Mouse (Mus musculus) bone marrow, adult 2 months (tissue): ENCODE results near the gene Phlpp2. TPM values are rescaled to one million over a fixed set of nuclear protein-coding genes. Genes with fewer than 3 reads are reported as not detected.

ENCODE experiments used
- H3K27ac ChIP-seq: fragments of 200-500 bp; 2 replicates; pipeline ENCODE4 v1.5.1; 2012; ENCODE audit warnings: low read depth, mild to moderate bottlenecking, control low read depth, inconsistent platforms, low read length; ENCODE audit not compliant: control insufficient read depth, poor library complexity, insufficient read depth
- H3K4me1 ChIP-seq: fragments of 200-500 bp; 2 replicates; pipeline ENCODE4 v1.6.1; 2011; ENCODE audit warnings: low read length; ENCODE audit not compliant: control insufficient read depth, insufficient read depth
- H3K4me3 ChIP-seq: fragments of 200-500 bp; replicated peaks from 2 replicates; pipeline ENCODE3; 2011; ENCODE audit warnings: mild to moderate bottlenecking, low read depth, low read length, control low read depth; ENCODE audit not compliant: control insufficient read depth
- CTCF ChIP-seq: fragments of 200-500 bp; IDR thresholded peaks from 2 replicates; pipeline ENCODE4 v1.5.1; 2011; ENCODE audit warnings: low read length, control low read depth; ENCODE audit not compliant: control insufficient read depth, insufficient read depth
- POLR2A ChIP-seq: fragments of 200-500 bp; IDR thresholded peaks from 2 replicates; pipeline ENCODE4 v1.6.1; 2011; ENCODE audit warnings: low read depth, mild to moderate bottlenecking, control low read depth, low read length, borderline replicate concordance; ENCODE audit not compliant: control insufficient read depth
- WGBS: fragments of 180-500 bp; shearing (Covaris S2); methylation state at CpG from one replicate; pipeline ENCODE4 v1.1.7; 2018; 5-methylcytosine and 5-hydroxymethylcytosine counted together
- polyA plus RNA-seq: library from polyadenylated mRNA; stranded (reverse); fragments of >200 nt; gene quantifications from 2 replicates; pipeline ENCODE4 v1.2.4, GENCODE M21; 2011; ENCODE audit warnings: low replicate concordance; ENCODE audit not compliant: missing spikeins, insufficient read depth, insufficient read length

Gene Phlpp2
- 9.0 and 10.8 TPM in 2 replicates for polyA plus RNA-seq

GRCm38 (mm10) chr8:109868003-109868679, at the start of gene Phlpp2:
Gene Phlpp2, plus strand, starts transcription at chr8:109868542.
- Histone ChIP-seq H3K4me3 (peak within 1 kb of the TSS; percentile 71), H3K27ac (peak within 1 kb of the TSS; percentile 87), H3K4me1 (no peaks in the 10 kb centered on the region; the same call in 1 of the 2 replicates)
- no peak for TF ChIP-seq CTCF
- peak; percentile 98 for TF ChIP-seq POLR2A
- WGBS: 1% methylated on average over 42 of the region's 42 CpGs

- TF ChIP-seq CTCF: no peak
- TF ChIP-seq POLR2A: no peak
- Histone ChIP-seq H3K4me3 (no peak overlapping the region), H3K27ac (no peak overlapping the region), H3K4me1 (no peaks in the 10 kb centered on the region)
- 86% methylated on average over 2 of the region's 2 CpGs for WGBS
Measured at GRCm38 (mm10) chr8:109823561-109823960, 44.8 kb upstream of the Phlpp2 start.

GRCm38 (mm10) chr8:109839822-109840221, 28.5 kb upstream of the Phlpp2 start:
- TF ChIP-seq CTCF (no peak), POLR2A (no peak)
- WGBS: 83% methylated on average over 2 of the region's 2 CpGs
- H3K27ac ChIP-seq: no peak overlapping the region

GRCm38 (mm10) chr8:109842468-109842867, 25.9 kb upstream of the Phlpp2 start:
- TF ChIP-seq CTCF: no peak
- no peak for TF ChIP-seq POLR2A
- Histone ChIP-seq H3K27ac (no peak overlapping the region), H3K4me3 (no peak overlapping the region), H3K4me1 (no peaks in the 10 kb centered on the region)
- WGBS: 90% methylated on average over 1 of the region's 1 CpGs

More at GRCm38 (mm10) chr8:109839822-109840221, 28.5 kb upstream of the Phlpp2 start:
- no peaks in the 10 kb centered on the region for H3K4me1 ChIP-seq
- H3K4me3 ChIP-seq: no peak overlapping the region

- TF ChIP-seq CTCF (no peak), POLR2A (no peak)
- Histone ChIP-seq H3K4me3 (no peak overlapping the region), H3K27ac (no peak overlapping the region), H3K4me1 (no peaks in the 10 kb centered on the region)
- 45% methylated on average over 2 of the region's 2 CpGs for WGBS
Measured at GRCm38 (mm10) chr8:109847866-109848265, 20.5 kb upstream of the Phlpp2 start.

GRCm38 (mm10) chr8:109848981-109849380, 19.4 kb upstream of the Phlpp2 start:
- 91% methylated on average over 3 of the region's 3 CpGs for WGBS
- H3K27ac ChIP-seq: no peak overlapping the region
- no peak overlapping the region for H3K4me3 ChIP-seq
- H3K4me1 ChIP-seq: no peaks in the 10 kb centered on the region
- TF ChIP-seq CTCF (no peak), POLR2A (no peak)

- TF ChIP-seq CTCF (peak; percentile 84), POLR2A (no peak)
- no peak overlapping the region for H3K27ac ChIP-seq
- no peak overlapping the region for H3K4me3 ChIP-seq
- no peaks in the 10 kb centered on the region for H3K4me1 ChIP-seq
- 29% methylated on average over 6 of the region's 6 CpGs for WGBS
Measured at GRCm38 (mm10) chr8:109853423-109853822, 14.9 kb upstream of the Phlpp2 start.

GRCm38 (mm10) chr8:109854522-109854921, 13.8 kb upstream of the Phlpp2 start:
- H3K4me3 ChIP-seq: no peak overlapping the region
- WGBS: 86% methylated on average over 4 of the region's 4 CpGs
- no peaks in the 10 kb centered on the region for H3K4me1 ChIP-seq
- TF ChIP-seq CTCF (no peak), POLR2A (no peak)
- no peak overlapping the region for H3K27ac ChIP-seq

- TF ChIP-seq POLR2A (no peak), CTCF (no peak)
- Histone ChIP-seq H3K4me1 (no peaks in the 10 kb centered on the region), H3K27ac (no peak overlapping the region), H3K4me3 (no peak overlapping the region)
- WGBS: 95% methylated on average over 6 of the region's 6 CpGs
Measured at GRCm38 (mm10) chr8:109855451-109855850, 12.9 kb upstream of the Phlpp2 start.

- Histone ChIP-seq H3K4me1 (no peaks in the 10 kb centered on the region; the same call in 1 of the 2 replicates), H3K27ac (peak overlapping the region; percentile 88), H3K4me3 (peak overlapping the region; percentile 19)
- 6% methylated on average over 2 of the region's 2 CpGs for WGBS
- TF ChIP-seq CTCF: no peak
- no peak for TF ChIP-seq POLR2A
Measured at GRCm38 (mm10) chr8:109863398-109863797, 4.9 kb upstream of the Phlpp2 start.
